Mouse (Mus musculus) lung, adult 18-20 months (tissue): ENCODE results near the gene Alpk3.
A peak's percentile ranks its signal among the peaks of the same experiment; 100 is the strongest.

Source experiments
- DNase-seq, 2 experiments: peaks; one replicate each; pipeline ENCODE4 v3.0.0; 2022; ENCODE audit warnings: mixed read lengths in 2 of 2

Gene Alpk3

DNA sequence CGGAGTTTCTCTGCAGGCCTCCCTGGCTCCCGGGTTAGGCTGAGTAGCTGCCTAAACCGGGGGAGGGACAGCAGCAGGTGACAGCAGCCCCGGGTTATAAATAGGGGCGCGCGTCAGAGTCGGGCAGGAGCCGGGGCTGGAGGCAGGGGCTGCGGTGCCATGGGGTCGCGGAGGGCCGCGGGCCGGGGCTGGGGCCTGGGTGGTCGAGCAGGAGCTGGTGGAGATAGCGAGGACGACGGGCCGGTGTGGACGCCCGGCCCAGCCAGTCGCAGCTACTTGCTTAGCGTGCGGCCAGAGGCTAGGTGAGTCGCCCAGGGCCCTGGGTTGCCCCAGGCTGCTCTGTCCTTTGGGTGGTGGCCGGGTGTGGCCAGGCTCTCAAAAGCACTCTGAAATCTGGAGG is at the start of gene Alpk3:
Alpk3 (plus strand) TSS at position 130 of the 400 bp plus-strand sequence.
- DNase-seq = no peak

GRCm38 (mm10) chr7:81008285-81008684 is 49.1 kb upstream of the Alpk3 start:
- no peak for DNase-seq

- DNase-seq = no peak
Observed at GRCm38 (mm10) chr7:81011576-81011975, 45.8 kb upstream of the Alpk3 start.

DNA sequence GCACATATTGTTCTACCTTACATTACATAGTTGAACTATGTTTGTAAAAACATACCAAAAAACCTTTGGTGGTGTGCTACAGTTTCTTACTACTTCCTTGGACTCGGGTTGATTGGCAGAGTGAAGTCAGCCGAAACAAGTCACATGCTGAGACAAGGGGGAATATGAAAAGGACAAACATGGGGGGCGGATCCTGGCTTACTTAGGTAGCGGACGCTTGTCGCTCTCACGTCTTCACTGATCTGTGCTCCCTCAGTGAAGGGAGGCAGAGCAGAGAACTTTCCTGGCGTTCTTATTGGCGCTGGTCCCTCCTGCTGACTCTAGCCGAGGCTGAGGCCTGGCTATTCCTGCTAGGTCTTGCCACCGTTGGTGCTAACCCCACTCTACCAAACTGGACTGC is 37.1 kb upstream of the Alpk3 start:
- DNase-seq = no peak

GRCm38 (mm10) chr7:81022731-81023130 is 34.7 kb upstream of the Alpk3 start:
- no peak for DNase-seq

DNA sequence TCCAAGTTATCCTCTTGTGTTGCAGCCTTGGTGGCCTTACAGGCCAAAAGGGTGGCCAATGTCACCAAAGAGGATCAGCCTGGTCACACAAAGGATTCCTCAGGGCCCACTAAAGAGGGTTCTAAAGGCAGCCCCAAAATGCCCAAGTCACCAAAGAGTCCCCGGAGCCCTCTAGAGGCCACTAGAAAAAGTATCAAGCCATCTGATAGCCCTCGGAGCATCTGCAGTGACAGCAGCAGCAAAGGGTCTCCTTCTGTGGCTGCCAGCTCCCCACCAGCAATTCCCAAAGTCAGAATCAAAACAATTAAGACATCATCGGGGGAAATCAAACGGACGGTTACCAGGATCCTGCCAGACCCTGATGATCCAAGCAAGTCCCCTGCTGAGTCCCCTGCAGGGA is 33.3 kb upstream of the Alpk3 start:
- no peak for DNase-seq

DNA sequence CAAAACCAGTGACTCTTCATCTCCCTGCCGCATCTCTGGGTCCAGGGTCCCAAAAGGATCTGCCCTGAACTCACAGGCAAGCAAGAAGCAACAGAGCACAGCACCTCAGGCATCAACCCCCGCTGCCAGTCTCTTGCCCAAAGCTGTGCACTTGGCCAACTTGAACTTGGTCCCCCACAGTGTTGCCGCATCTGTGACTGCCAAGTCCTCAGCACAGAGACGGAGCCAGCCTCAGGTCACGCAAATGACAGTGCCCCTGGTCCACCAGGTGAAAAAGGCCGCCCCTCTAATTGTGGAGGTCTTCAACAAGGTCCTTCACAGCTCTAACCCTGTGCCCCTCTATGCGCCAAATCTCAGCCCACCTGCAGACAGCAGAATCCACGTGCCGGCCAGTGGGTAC is 32.7 kb upstream of the Alpk3 start:
- DNase-seq = no peak

- no peak for DNase-seq
Observed at GRCm38 (mm10) chr7:81025751-81026150, 31.6 kb upstream of the Alpk3 start.

- no peak for DNase-seq
Observed at GRCm38 (mm10) chr7:81039711-81040110, 17.7 kb upstream of the Alpk3 start.

DNA sequence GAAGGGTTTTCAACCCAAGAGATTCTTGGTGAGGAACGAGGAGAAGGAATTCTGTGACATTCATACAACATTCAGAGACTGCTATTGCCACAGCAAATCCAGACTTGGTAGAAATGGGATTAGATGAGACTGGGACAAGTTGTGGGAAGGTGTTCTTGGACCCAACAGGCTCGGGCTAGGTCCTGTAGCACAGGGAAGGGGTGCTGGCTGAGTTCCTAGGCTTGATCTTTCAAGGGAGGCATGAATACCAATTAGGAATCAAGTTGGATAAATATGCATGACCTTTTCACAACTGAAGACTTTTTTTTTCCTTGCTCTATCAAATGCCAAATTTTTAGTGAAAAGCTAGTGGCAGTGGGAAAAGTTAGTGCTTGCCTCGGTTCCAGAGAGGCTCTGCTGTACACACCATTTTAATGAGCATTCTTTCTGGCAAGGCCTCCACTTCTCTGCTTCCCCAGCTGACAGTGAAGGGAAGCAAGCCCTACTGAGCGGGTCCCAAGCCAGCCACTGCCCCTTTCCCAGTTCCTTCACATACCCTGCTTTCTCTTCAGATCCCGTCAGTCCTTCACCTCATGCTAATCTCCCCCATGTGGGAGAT is 14.3 kb upstream of the Alpk3 start:
- no peak for DNase-seq

DNA sequence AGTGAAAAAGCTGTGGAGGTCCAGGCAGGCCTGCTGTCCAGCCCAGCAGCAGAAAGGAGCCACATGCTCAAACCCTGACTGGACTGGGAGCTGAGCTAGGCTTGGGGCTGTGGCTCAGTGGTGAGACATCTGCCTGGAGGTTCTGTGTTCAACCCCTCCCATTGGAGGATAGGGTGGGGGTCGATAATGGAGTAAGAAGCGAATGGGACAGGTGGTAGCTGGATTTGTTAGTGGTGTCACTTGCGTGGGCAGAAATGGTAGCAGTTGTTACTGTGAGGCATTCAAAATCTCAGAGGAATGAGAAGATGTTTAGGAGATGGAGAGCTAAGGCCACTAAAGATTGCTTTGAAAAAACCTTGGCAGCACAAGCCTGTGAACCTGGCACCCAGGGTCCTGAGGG is 9.6 kb upstream of the Alpk3 start:
- no peak for DNase-seq

GRCm38 (mm10) chr7:81048513-81048912 is 8.9 kb upstream of the Alpk3 start:
- peak in 1 of 2 experiments; percentile 24 for DNase-seq

- DNase-seq = no peak
Observed at GRCm38 (mm10) chr7:81049966-81050365, 7.4 kb upstream of the Alpk3 start.

GRCm38 (mm10) chr7:81055709-81056370 is 1.6 kb upstream of the Alpk3 start:
- no peak for DNase-seq

DNA sequence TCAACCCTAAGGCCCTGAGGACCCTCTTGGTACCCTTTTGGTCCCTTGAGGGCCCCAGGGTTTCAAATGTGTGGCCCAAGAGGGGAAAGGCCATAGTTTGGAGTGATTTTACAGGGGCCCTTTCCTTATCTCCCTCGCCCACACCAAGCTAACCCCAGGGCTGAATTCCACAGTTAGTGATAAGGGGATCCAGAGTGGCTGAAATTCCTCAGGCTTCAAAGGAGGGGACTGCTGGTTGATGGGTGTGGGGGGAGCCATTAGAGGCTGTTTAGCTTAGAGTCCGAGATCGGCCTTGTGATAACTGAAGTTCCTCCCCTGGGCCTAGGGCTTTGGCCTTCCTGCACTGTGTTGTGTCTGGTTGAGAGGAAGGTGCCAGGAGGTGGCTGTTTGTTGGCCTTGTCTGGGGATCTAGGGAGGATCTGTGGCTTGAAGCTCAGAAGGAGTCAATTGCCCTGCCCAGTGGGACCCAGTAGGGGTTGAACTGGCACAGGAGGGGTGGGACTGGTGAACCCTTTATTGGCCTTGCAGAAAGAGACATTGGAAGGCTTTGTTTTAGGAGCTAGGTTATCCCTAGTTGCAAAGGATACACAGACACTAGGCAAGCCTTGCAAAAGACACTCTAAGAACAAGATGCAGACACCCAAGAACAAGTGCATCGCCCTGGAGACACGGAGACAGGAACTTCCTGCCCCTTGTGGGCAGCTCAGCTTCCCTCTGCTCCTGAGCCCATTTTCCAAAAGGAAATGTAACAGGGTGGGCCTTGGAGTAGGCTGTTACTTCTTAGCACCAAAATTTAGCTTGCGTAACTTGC is 706 bp downstream of the Alpk3 start:
- DNase-seq = peak in 1 of 2 experiments; percentile 14

GRCm38 (mm10) chr7:81058712-81059154 is 1.3 kb downstream of the Alpk3 start:
- no peak for DNase-seq

GRCm38 (mm10) chr7:81059388-81059787 is 2.0 kb downstream of the Alpk3 start:
- DNase-seq = no peak

- peak in 1 of 2 experiments; percentile 20 for DNase-seq
Observed at GRCm38 (mm10) chr7:81060908-81061307, 3.5 kb downstream of the Alpk3 start.

DNA sequence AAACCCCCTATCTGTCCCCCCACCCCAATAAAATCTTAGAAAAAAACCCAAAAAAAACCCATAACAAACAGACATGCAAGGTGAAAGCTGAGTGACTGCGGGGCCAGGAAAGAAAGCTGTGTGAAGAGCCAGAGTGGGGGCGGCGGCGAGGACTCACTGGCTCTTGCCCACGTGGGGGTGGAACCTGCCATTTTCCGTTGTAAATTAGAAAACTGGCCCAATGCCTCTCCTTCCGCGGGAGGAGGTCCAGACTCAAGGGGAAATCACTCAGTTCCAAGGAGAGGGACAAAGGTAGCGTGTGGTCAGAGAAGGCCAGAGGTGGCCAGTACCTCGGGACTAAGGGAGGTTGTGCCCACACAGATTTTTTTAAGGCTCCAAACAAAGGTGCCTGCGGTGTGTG is 4.5 kb downstream of the Alpk3 start:
- no peak for DNase-seq

DNA sequence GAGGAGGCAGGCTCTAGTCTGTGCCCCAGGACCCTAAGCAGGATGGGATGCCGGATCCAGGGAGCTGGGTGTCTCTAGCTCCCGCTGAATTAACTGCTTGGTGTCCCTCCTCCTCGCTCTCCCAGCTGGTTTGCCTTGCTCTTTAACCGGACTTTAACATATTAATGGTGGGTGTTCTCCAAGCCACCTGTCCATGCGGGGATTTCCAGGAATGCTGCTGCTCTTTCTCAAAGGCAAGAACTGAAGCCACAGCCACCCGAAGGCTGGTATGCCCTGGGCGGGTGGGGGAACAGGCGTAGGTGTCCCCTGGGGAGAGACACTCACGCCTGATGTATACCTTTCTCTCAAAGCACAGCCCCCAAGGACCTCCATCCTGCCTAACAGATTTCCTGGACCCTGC is 5.9 kb downstream of the Alpk3 start:
- no peak for DNase-seq

GRCm38 (mm10) chr7:81066714-81067113 is 9.3 kb downstream of the Alpk3 start:
- no peak for DNase-seq

DNA sequence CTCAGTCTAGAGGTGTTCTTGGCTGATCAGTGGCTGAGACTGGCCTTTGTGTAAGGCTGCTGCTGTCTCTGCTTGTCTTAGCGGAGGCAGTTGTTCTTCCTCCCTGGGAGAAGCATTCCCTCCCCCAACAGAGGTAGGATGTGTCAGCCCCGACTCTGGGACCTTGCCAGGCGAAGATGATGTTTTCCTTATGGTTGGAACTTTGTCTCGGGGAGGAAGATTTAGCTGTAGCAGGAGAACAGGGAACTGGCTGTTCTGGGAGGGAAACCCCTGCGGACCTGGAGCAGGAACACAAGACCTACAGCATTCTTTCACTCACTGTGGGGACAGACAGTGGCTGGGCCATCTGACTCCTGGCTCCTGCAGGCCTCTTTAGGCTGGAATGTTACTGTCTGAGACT is 15.1 kb downstream of the Alpk3 start:
- peak; percentile 38 to 65 for DNase-seq

DNA sequence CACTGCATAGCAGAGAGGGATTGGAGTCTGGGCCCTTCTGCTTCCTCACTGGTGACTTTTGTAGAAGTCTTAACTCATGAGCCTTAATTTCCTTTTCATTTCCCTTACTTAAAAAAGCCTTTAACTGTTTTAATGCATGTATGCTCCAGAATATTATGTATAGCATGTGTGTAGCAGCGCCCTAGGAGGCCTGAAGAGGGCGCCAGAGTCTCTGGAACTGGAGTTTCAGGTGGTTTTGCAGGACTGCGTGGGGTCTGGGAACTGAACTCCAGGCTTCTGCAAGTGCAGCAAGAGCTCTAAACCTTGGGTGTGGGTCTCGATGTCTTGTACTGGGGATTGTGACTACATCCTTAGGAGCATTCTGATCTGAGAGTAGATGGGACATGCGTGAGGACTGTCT is 15.9 kb downstream of the Alpk3 start:
- no peak for DNase-seq

DNA sequence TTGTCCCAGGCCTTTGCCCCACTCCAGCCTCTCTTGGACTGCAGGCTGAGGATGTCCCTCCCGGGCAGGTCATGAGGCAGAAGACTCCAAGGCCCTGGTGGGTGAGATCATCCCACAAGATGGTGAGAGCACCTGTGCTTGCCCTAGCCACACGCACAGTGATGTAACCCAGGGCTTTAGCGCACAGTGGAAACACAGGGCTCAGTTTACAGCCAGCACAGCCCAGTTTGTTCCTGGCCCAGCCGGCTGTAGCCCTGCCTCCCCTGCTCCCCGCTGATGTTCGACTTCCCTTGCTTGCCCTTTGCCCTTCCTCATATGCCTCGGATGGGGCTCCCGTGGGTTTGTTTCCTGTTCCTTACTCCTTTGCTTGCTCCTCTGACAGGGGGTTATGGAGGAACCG is 17.1 kb downstream of the Alpk3 start:
- no peak for DNase-seq
